Mouse (Mus musculus) heart, embryonic 10.5 days (tissue): Measurements from ENCODE around the gene Tbc1d8. TPM values are rescaled to one million over a fixed set of nuclear protein-coding genes. Genes with fewer than 3 reads are reported as not detected.

ENCODE experiments used
- DNase-seq: peaks from one replicate; pipeline ENCODE4 v3.0.0-alpha.2; 2017; ENCODE audit warnings: low spot score
- H3K27ac ChIP-seq: fragments of 300-500 bp; sonication (generic); 2 replicates; pipeline ENCODE4 v1.5.1; 2016; ENCODE audit warnings: mild to moderate bottlenecking
- H3K27me3 ChIP-seq: fragments of 300-500 bp; sonication (generic); 2 replicates; pipeline ENCODE4 v1.6.1; 2016; ENCODE audit warnings: mild to moderate bottlenecking; ENCODE audit not compliant: poor library complexity, insufficient read depth, severe bottlenecking
- H3K36me3 ChIP-seq: fragments of 300-500 bp; sonication (generic); 2 replicates; pipeline ENCODE4 v1.6.1; 2016; ENCODE audit warnings: mild to moderate bottlenecking, moderate library complexity
- H3K4me1 ChIP-seq: fragments of 300-500 bp; sonication (generic); 2 replicates; pipeline ENCODE4 v1.6.1; 2016; ENCODE audit warnings: mild to moderate bottlenecking
- H3K4me3 ChIP-seq: fragments of 300-500 bp; sonication (generic); 2 replicates; pipeline ENCODE4 v1.5.1; 2016; ENCODE audit warnings: mild to moderate bottlenecking, moderate library complexity
- H3K9me3 ChIP-seq: fragments of 300-500 bp; sonication (generic); 2 replicates; pipeline ENCODE4 v1.6.1; 2016; ENCODE audit warnings: mild to moderate bottlenecking, moderate library complexity
- whole genome bisulfite sequencing: fragments of 180-500 bp; shearing (Covaris S2); methylation state at CpG from one replicate; pipeline ENCODE4 v1.1.7; 2016; 5-methylcytosine and 5-hydroxymethylcytosine counted together
- polyA plus RNA-seq: library from polyadenylated mRNA; unstranded; fragments of >200 nt; fragmentation: Nextera tagmentation; extraction: Ambion mirVana; gene quantifications from 2 replicates; pipeline ENCODE4 v1.2.1, GENCODE M21; 2016

The Tbc1d8 gene
- polyA plus RNA-seq, 1 experiment from 2014 or later = 7.5 TPM

DNA sequence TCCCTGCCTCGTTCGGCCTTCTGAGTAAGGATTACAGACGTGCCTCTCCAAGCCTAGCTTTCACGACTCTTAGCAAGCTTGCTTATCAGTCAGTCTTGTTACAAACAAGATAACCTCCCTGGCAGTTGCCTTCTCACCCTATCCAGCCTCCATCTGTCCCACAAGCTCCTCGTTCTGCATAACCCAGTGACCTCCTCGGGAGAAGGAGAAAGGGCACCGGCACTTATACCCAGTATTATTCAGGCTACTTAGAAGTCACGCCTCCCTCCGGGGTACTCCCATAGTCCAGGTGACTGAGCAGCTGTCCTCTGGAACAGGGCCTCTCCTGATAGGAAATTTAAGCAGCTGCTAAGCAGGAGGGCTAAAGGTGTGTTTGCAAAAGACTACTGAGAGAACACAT is 48.5 kb downstream of the Tbc1d8 start:
- peaks cover 5% of the 10 kb centered on the region; the same call in 1 of the 2 replicates for H3K36me3 ChIP-seq
- H3K9me3 ChIP-seq = no peaks in the 10 kb centered on the region
- no peaks in the 10 kb centered on the region for H3K27me3 ChIP-seq
- WGBS = 15% methylated on average over 9 of the region's 9 CpGs
- peak overlapping the region; percentile 45 for H3K27ac ChIP-seq
- H3K4me1 ChIP-seq = peaks cover 23% of the 10 kb centered on the region
- DNase-seq = no peak
- 0 out of 2 replicates have a peak overlapping the region, but pooled peaks have one; percentile 18 for H3K4me3 ChIP-seq

- H3K4me1 ChIP-seq = peaks cover 23% of the 10 kb centered on the region
- H3K27ac ChIP-seq = no peak overlapping the region
- WGBS = 90% methylated on average over 5 of the region's 5 CpGs
- H3K27me3 ChIP-seq = no peaks in the 10 kb centered on the region
- H3K9me3 ChIP-seq = no peaks in the 10 kb centered on the region
- no peak overlapping the region for H3K4me3 ChIP-seq
- no peak for DNase-seq
- H3K36me3 ChIP-seq = peaks cover 5% of the 10 kb centered on the region; the same call in 1 of the 2 replicates
These were observed 49.5 kb downstream of the Tbc1d8 start for GRCm38 (mm10) chr1:39429015-39429414.

DNA sequence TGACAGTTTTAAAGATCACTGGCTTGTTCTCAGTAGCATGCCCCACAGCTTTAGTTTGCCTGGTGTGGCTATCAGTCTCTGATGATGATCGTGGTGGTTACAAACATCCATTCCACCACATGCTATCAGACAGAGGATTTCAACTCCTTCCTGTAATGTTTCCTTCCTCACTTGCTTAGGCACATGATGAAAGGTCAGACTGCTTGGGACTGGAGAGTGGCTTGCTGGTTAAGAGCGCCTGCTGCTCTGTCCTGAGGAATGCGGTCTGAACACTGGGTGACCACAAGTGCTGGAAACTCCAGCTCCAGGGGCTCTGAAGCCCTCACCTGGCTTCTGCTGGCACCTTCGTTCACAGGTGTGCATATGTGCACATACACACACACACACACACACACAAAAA is 50.3 kb downstream of the Tbc1d8 start:
- 39% methylated on average over 4 of the region's 4 CpGs for WGBS
- DNase-seq = no peak

DNA sequence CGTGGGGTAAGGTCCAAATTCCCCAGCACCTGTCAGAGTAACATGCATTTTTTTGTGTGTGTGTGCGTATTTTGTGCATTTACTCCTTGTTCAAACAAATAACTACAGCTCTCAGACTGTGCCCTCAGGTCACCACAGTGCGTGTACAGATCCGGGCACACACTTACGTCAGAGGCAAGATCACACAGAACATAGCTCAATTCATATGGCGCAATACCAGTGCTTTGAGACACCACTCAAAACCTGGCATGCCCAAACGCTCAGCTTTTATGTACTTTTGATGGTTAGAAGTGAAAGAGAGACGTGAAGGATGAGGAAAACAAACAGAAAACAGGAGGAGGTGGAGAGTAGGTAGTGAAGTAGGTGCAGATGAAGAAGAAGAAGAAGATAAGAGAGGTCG is 53.1 kb downstream of the Tbc1d8 start:
- DNase-seq = no peak
- WGBS = 89% methylated on average over 9 of the region's 9 CpGs
- Histone ChIP-seq H3K27ac (no peak overlapping the region), H3K27me3 (no peaks in the 10 kb centered on the region), H3K36me3 (peaks cover 5% of the 10 kb centered on the region; the same call in 1 of the 2 replicates), H3K4me3 (no peak overlapping the region), H3K9me3 (no peaks in the 10 kb centered on the region), H3K4me1 (peaks cover 17% of the 10 kb centered on the region)

More for the DNA sequence above, 50.3 kb downstream of the Tbc1d8 start:
- Histone ChIP-seq H3K27me3 (no peaks in the 10 kb centered on the region), H3K9me3 (no peaks in the 10 kb centered on the region), H3K36me3 (peaks cover 5% of the 10 kb centered on the region; the same call in 1 of the 2 replicates), H3K4me3 (no peak overlapping the region), H3K4me1 (peaks cover 20% of the 10 kb centered on the region), H3K27ac (peak overlapping the region; percentile 44; the same call in 1 of the 2 replicates)

GRCm38 (mm10) chr1:39420987-39421386 is 57.6 kb downstream of the Tbc1d8 start:
- DNase-seq = no peak
- H3K9me3 ChIP-seq = no peaks in the 10 kb centered on the region
- no peak overlapping the region for H3K27ac ChIP-seq
- H3K27me3 ChIP-seq = no peaks in the 10 kb centered on the region
- peaks cover 20% of the 10 kb centered on the region for H3K4me1 ChIP-seq
- WGBS = 89% methylated on average over 6 of the region's 6 CpGs
- H3K36me3 ChIP-seq = no peaks in the 10 kb centered on the region; the same call in 1 of the 2 replicates
- H3K4me3 ChIP-seq = no peak overlapping the region

DNA sequence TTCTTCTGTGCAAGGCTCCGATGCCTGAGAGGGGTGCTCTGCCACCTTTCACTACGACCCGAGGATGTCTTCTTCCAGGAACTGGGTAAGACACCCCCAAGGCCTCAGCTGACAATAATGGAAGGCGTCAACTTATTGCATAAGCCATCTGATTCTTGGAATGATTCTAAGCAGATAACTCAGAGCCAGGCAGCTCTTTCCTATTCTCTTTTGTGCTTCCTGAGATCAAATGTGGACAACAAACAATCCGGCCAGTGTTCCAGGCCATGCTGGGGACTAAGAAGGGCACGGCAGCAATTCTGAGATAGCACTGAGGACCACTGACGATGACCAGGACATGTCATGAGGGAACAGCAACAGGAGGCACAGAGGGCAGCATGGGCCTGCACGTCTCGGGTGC is 59.7 kb downstream of the Tbc1d8 start:
- Histone ChIP-seq H3K4me3 (no peak overlapping the region), H3K27me3 (no peaks in the 10 kb centered on the region), H3K27ac (peak overlapping the region; percentile 29; the same call in 1 of the 2 replicates), H3K36me3 (no peaks in the 10 kb centered on the region; the same call in 1 of the 2 replicates), H3K9me3 (no peaks in the 10 kb centered on the region), H3K4me1 (peaks cover 20% of the 10 kb centered on the region)
- DNase-seq = no peak
- WGBS = 46% methylated on average over 9 of the region's 9 CpGs

- peaks cover 20% of the 10 kb centered on the region for H3K4me1 ChIP-seq
- WGBS = 30% methylated on average over 12 of the region's 12 CpGs
These were observed 60.7 kb downstream of the Tbc1d8 start for GRCm38 (mm10) chr1:39417817-39418216.

GRCm38 (mm10) chr1:39410085-39410821 is 68.3 kb downstream of the Tbc1d8 start:
- WGBS = 86% methylated on average over 19 of the region's 19 CpGs
- Histone ChIP-seq H3K27ac (no peak overlapping the region), H3K36me3 (no peaks in the 10 kb centered on the region; the same call in 1 of the 2 replicates), H3K27me3 (no peaks in the 10 kb centered on the region), H3K9me3 (no peaks in the 10 kb centered on the region), H3K4me3 (no peak overlapping the region), H3K4me1 (no peaks in the 10 kb centered on the region; the same call in 1 of the 2 replicates)
- DNase-seq = no peak

More at GRCm38 (mm10) chr1:39417817-39418216, 60.7 kb downstream of the Tbc1d8 start:
- no peaks in the 10 kb centered on the region for H3K27me3 ChIP-seq
- peak overlapping the region; percentile 12; the same call in 1 of the 2 replicates for H3K4me3 ChIP-seq
- no peaks in the 10 kb centered on the region for H3K9me3 ChIP-seq
- H3K36me3 ChIP-seq = no peaks in the 10 kb centered on the region; the same call in 1 of the 2 replicates
- H3K27ac ChIP-seq = peak overlapping the region; percentile 64
- DNase-seq = no peak

DNA sequence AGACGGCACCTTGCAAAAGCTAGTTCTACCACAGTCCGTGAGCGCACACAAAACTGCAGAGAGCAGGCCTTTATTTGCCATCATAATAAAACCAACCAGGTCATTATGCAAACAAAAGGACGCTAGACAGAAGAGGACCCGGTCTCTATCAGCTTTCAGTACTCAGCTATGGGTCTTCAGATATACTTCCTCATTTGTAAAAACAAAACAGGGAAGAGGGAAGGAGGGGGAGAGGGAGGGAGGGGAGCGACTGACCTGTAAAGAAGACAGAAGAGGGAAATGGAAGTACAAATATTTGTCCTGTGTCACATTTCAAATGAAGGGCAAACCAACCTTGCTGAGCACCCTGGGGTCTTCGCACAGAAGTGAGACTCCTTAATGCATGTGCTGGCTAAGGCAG is 69.9 kb downstream of the Tbc1d8 start:
- no peaks in the 10 kb centered on the region for H3K27me3 ChIP-seq
- H3K9me3 ChIP-seq = no peaks in the 10 kb centered on the region
- H3K36me3 ChIP-seq = peaks cover 2% of the 10 kb centered on the region; the same call in 1 of the 2 replicates
- no peak overlapping the region for H3K4me3 ChIP-seq
- no peak for DNase-seq
- 78% methylated on average over 7 of the region's 7 CpGs for WGBS
- no peaks in the 10 kb centered on the region; the same call in 1 of the 2 replicates for H3K4me1 ChIP-seq
- H3K27ac ChIP-seq = no peak overlapping the region

DNA sequence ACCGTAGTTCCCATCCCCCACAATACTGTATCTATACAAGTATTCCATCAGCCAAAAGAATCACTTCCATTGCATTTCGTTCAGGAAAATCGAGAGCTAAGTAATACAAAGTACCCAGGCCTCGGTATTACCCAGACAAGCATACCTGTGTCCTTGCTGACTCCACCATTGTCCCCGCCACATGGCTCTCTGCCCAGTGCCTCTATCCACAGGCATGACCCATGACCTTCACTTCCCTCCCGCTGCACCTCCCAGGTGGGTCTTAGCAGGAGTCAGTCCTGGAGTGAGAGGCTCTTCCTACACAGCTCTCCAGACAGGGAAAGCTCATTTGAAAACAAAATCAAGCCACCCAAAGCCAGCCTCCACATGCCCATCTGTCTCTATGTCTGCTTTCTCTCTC is 70.4 kb downstream of the Tbc1d8 start:
- H3K36me3 ChIP-seq = peaks cover 2% of the 10 kb centered on the region; the same call in 1 of the 2 replicates
- H3K9me3 ChIP-seq = no peaks in the 10 kb centered on the region
- WGBS = 90% methylated on average over 6 of the region's 6 CpGs
- no peak for DNase-seq
- H3K4me1 ChIP-seq = no peaks in the 10 kb centered on the region; the same call in 1 of the 2 replicates
- no peak overlapping the region for H3K27ac ChIP-seq
- H3K27me3 ChIP-seq = no peaks in the 10 kb centered on the region
- no peak overlapping the region for H3K4me3 ChIP-seq

DNA sequence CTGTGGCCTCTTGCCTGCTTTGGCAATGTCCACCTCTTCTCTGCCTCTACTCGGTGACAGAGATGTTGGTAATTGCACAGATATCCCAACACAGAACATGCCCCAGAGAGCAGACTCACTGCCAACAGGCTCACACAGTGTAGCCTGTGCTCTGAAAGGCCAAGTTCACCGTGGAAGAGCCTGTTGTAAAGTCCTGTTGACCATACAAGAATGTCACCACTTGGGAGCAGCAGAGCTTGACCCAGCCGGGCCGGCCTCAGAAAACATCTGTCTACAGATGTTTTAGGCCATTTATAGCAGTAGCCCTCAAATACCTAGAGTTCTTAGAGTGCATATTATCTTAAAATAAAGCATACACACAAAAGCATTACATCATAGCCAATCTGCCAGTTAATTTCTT is 71.4 kb downstream of the Tbc1d8 start:
- Histone ChIP-seq H3K4me1 (no peaks in the 10 kb centered on the region; the same call in 1 of the 2 replicates), H3K9me3 (no peaks in the 10 kb centered on the region), H3K36me3 (peaks cover 2% of the 10 kb centered on the region; the same call in 1 of the 2 replicates), H3K4me3 (no peak overlapping the region), H3K27me3 (no peaks in the 10 kb centered on the region), H3K27ac (no peak overlapping the region)
- no peak for DNase-seq
- WGBS = 78% methylated on average over 4 of the region's 4 CpGs

DNA sequence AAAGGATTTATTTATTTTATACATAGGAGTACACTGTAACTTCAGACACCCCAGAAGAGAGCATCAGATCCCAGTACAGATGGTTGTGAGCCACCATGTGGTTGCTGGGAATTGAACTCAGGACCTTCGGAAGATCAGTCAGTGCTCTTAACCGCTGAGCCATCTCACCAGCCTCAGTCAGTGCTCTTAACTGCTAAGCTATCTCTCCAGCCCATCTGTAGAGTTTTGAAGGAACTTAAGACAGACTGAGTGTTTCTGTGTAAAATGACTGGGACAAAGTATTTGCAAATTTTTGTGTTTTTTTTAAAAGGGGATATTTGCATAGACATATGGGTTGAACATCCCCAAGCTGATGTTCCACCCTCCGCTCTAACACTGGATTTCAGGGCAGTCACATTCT is 78.4 kb downstream of the Tbc1d8 start:
- WGBS = 92% methylated on average over 3 of the region's 3 CpGs
- no peaks in the 10 kb centered on the region for H3K9me3 ChIP-seq
- no peak overlapping the region for H3K27ac ChIP-seq
- no peak overlapping the region for H3K4me3 ChIP-seq
- no peak for DNase-seq
- no peaks in the 10 kb centered on the region for H3K27me3 ChIP-seq
- peaks cover 12% of the 10 kb centered on the region; the same call in 1 of the 2 replicates for H3K4me1 ChIP-seq
- peaks cover 14% of the 10 kb centered on the region for H3K36me3 ChIP-seq

DNA sequence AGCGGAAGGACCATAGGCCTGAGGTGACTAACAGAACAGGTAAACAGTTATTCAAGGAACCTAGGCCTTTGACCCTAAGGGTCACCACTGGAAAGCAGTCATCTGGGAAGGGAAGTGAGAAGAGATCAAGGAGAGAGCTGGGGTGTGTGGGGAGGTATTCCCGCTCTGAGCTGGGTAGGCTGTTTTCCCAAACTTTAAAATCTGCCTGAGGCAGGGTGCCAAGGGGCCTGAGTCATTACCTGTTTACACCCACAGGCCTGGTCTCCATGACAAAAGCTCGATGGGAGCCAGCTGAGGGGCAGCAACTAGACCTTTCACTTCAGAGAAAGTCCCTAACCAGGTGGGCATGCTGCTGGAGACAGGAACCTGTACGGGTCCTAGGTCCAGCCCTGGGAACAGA is 79.3 kb downstream of the Tbc1d8 start:
- Histone ChIP-seq H3K27ac (no peak overlapping the region), H3K27me3 (no peaks in the 10 kb centered on the region), H3K4me3 (no peak overlapping the region), H3K9me3 (no peaks in the 10 kb centered on the region), H3K36me3 (peaks cover 12% of the 10 kb centered on the region), H3K4me1 (peaks cover 13% of the 10 kb centered on the region)
- WGBS = 63% methylated on average over 4 of the region's 4 CpGs
- no peak for DNase-seq
